Mouse (Mus musculus) heart, adult 18-20 months (tissue): Measurements from ENCODE around the gene Gucy2c. TPM values are rescaled to one million over a fixed set of nuclear protein-coding genes. Genes with fewer than 3 reads are reported as not detected.
"Not testable (repeated sequence)": the region's sequence is repeated elsewhere in the genome, so short reads cannot be mapped to it uniquely, and the experiment has no call there.

Experiments used
- DNase-seq, 2 experiments: peaks; one replicate each; pipeline ENCODE4 v3.0.0; 2021 to 2022; ENCODE audit warnings: mixed read lengths in 1 of 2
- total RNA-seq, 2 experiments: library from RNA; stranded (reverse); gene quantifications; 2 replicates each; pipeline ENCODE4 v1.2.3; 2021

Gene Gucy2c
- total RNA-seq, 2 experiments from 2014 or later, result not detected

DNA sequence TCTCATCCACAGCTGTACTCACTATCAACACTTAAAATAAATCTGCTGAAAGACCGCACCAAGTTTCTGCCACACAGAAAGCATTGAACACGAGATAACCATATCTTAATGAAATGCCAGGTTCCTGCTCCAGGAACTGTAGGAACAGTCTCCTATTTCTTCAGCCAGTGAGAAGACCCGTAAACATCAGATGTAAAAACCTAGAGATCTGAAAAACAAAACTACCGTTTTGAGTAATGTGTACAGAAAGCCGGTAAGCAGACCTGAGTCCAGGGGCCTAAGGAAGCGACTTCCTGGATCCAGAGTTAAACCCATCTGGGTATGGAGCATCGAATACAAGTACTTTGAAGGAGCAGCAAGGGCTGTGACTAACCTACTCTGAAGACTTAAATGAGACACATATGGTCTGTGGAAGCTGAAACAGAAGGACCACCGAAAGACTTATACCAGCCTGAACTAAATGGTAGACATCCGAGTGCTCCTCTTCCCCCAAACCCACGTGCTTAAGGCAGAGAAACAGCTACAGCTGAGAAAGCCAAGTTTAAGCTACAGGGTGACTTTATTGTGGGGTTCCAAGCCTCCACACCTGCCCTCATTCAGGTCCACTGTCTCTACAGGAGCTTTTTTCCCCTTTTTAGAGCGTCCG, 21.7 kb upstream of the Gucy2c start:
- no peak for DNase-seq

DNA sequence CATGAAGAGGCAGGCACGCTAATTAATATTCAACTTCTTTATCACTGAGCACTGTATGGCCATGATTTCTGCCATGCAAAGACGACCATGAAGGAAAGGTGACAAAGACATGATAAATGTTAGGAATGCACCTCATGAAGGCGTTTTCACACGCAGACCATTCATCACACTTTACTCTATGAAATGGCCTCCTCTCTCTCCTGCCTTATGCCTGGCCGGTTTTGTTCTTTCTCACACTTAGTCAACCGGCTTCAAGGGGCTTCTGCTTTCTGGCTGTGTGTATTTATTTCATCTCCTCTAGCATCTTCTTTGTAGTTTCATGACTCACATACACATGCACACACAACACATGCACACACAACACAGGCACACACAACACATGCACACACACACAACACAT, 19.7 kb upstream of the Gucy2c start:
- DNase-seq, result no peak

DNA sequence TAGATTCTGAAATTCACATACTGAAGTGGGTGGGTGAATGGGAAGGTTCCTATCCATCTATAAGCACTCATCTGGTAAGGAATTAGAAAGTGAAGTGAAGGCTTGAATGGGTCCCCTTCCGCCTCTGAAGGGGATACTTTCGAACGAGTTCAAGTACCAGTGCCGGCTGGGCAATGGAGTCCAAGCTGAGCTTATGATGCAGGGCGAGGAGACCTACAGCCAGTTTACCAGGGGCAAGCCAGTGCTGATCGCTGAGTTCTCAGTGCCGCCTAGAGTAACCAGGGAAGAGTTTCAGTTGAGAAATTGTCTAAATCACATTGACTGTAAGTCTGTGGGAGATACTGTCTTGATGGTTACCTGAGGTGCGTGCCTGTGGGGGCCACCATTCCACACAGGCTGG, 19.1 kb upstream of the Gucy2c start:
- no peak for DNase-seq

DNA sequence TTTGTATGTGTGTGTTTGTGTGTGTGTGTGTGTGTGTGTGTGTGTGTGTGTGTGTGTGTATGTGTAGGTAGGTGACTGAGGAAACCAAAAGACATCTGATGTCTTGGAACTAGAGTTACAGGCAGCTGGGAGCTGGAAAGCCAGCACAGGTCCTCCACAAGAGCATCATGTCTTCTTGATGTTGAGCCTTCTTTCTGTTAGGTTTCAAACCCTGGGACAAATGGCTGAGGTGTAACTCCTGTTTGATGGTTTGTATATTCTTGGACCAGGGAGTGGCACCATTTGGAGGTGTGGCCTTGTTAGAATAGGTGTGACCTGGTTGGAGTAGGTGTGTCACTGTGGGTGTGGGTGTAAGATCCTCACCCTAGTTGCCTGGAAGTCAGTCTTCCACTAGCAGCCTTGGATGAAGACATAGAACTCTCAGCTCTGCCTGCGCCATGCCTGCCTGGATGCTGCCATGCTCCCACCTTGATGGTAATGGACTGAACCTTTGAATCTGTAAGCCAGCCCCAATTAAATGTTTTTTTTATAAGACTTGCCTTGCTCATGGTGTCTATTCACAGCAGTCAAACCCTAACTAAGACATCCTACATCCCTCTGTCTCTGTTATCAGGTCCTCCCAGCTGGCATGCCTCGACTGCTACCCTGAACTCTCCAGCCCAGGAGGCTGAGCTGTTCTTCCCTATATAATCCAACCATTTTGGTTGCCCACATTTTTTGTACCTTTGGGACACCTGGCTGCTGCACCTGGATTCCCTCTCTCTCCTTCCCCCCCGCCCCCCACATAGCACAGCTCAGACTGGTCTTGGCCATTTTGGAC, 16.5 kb upstream of the Gucy2c start:
- DNase-seq, result not testable (repeated sequence)

DNA sequence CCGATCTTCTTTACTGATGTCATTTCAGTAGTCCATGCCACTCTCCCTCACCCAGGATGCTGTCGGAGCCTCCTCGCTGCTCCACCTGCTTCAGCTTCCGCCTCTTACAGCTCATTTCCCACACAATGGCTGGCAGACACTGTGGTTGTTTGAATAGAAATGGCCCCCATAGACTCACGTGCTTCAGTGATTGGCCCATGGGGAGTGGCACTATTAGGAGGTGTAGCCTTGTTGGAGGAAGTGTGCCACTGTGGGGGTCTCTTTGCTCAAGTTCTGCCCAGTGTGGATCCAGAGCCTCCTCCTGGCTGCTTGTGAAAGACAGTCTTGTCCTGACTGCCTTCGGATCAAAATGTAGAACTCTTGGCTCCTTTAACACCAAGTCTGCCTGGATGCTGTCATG, 14.3 kb upstream of the Gucy2c start:
- DNase-seq, result no peak

DNA sequence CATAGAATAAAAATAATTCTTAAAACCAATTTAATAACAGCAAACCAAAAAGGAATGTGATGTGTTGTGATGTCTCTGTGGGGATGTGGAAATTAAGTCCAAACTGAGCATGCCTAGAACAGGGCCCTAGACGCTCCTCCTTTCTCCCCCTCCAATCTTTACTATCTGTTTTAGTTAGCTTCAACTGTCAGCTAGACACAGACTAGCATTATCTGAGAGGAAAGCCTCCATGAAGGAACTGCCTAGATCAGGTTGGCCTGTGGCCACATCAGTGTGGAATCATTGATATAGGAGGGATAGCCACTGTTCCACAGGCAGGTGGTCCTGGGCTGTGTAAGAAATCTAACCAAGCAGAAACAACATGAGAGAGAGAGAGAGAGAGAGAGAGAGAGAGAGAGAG, 13.5 kb upstream of the Gucy2c start:
- DNase-seq, result no peak

DNA sequence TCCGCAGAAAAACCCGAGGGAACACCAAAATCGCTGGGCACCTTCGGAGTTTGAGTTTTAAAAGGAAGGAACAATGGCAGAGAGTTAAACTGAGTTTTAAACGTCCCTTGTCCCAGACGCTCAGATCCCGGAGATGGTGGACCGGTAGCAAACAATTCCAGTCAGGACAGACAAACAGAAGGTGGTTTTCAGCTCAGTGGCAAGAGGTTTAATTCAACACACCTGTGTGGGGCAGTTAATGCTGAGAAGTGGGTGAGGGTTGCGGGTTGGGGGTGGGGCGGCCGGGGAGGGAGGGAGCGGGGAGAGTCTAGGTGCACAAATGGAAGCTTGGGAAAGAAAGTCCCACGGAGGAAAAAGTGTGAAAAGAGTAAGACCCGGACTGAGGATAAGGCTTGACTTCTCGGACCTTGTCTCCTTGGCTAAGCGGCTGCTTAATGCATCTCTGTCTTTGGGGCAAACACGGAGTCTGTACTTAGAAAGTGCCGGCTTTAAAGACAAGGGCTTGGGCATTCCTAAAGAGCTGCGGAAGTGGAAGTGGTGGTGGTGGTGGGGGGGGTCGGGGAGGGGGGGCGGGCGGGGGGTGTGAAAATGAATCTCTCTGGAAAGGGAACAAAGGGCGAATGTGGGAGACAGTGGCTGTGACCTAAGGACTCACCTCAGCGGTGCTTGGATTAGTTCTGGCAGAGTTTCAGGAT, 12.4 kb upstream of the Gucy2c start:
- no peak for DNase-seq

DNA sequence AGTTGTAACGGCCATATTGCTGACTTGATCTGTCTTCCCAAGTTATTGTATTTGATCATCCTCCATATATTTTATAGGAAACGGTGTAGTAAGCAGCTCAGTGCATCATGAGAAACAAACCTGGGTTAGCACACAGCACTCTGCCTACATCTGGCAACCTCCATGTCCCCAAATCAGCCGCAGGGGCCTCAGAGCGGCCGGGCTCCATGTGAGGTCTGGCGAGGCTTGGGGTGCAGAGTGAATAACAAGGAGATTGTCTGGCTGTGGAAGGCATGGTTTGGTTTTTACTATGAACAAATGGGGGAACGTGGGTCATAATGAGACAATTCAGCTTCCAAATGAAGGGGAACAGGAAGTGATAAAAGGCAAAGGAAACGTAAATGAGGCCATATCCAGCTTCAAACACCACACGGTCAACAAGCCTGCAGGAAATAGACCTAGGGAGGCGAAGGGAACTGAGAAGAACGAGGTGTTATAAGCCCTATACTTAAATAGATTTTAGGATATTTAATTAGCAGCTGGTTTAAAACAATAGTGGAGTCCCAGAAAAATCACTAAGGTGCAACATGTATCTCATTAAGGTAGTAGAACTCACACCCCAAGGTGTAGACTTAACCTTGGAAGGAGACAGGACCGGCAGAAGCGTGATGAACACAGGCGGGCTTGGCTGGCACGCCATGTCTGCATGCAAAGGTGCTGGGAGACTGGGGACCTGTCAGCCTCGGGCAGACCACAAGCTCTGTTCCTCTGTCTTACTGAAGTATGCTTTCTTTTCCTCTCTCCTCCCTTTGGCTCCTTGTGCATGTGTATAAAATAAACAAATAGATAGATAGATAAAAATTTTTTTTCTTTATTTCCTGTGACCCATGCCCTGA, 11.6 kb upstream of the Gucy2c start:
- no peak for DNase-seq

DNA sequence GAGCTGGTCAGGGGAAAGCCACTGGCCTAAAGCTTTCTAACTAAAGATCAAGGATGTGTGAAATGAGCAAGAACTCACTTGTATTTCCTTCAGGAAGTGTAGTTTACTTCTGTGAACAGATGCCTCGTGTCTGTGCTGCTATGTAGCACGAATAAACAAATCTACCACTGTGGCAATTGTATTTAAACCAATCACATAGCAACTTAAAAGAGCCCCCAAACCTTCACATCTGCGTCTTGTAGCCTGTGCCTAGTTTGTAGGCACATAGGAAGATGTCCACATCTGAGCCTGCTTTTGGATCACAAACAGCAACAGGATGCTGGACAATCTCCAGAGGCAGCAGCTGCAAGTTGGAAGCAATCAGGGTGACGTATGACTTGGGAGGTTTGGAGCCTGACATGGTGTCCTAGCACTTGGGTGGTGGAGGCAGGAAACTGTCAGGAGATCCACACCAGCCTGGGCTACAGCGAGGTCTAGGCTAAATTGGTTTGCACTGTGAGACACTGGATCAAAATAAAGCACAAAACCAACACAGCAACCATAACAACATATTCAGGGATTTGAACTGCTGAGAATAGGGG, 7.9 kb upstream of the Gucy2c start:
- peak; percentile 84 to 86 for DNase-seq

DNA sequence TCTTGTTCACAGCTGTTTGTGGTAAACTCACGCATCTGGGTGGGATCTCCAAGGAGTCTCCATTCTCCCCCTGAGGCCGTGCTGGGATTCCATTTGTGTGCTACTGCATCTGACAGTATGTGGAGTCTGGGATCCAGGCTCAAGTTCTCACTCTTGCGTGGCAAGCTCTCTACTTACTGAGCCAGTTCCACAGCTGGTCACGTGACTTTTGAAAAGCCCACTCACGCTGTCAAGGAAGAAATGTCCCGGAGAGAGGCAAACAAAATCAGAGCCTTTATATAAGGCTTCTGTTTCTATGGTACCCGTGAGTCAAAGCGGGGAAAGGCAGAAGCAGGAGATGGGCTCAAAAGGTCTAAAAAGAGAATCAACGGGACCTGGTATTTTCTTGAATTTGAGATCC, 1.2 kb upstream of the Gucy2c start:
- DNase-seq, result no peak

DNA sequence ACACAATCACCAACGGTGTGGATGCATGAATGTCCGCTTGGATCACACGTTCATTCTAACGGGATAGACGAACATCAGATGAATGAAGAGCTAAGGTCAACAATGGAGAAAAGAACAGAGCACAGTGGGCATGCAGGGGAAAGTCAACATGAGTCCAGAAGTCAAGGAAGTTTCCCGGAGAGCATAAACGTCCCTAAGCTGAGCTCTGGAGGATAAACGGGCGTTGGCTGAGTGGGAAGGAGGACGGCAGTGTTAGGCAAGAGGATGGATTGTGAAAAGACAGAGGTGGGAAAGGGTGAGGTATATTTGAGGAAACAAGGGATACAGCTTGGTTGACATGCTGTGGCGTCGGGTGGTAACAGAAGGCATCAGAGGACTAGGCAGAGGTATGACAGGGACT, 581 bp upstream of the Gucy2c start:
- no peak for DNase-seq

DNA sequence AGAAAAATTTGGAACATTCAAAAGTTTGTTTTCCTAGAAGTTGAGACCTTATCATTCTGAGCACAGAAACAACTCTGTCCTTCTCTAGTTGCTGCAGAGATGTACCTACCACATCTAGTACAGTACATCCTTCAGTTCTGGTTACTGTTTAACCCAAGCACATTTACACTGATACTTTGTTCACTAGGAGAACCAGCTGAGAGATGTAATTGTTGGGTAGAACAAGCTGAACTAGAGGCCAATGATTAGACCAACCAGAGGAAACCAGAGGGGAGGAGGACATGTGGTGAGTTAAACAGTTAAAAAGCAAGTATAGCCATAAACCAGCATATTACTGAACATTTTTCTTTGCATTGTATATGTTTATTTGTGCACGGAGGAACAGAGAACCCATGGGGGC, 5.2 kb downstream of the Gucy2c start:
- no peak for DNase-seq

DNA sequence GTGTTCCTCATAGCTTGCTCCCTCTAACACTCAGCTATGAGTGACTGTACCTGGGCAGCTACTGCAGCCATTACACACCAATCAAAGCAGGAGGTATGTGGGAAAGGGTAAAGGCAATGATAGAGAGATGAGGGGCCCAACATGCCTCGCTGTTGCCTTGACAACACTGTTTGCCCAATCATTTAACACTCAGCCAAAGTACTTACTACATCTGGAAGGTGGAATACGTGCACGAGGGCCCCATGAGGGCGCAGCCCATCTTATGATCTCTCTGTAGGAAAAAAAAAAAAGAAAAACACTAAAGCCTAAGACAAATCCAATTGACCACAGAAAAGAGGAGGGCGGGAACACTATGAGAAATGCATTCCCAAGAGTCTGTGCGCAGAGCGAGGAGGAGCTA, 11.7 kb downstream of the Gucy2c start:
- DNase-seq, result no peak

DNA sequence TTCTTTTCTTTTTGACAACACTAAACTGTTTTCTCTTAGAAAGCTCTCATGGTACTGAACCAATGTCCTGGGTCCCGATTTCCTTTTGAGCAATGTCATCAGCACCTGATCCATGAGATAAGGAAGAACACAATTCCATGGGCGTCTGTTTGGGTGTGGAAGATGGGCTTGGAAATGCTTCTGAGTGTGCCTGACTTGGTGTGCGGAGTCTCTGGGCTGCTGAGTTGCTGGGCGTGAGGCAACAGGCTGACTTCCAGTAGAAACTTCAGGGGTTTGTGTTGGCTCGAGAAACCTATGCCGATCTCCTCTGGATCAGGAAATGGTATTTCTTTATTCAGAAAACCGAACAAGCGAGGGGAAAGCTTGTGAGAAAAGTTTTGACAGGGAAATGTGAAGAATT, 12.4 kb downstream of the Gucy2c start:
- peak in 1 of 2 experiments; percentile 4 for DNase-seq

DNA sequence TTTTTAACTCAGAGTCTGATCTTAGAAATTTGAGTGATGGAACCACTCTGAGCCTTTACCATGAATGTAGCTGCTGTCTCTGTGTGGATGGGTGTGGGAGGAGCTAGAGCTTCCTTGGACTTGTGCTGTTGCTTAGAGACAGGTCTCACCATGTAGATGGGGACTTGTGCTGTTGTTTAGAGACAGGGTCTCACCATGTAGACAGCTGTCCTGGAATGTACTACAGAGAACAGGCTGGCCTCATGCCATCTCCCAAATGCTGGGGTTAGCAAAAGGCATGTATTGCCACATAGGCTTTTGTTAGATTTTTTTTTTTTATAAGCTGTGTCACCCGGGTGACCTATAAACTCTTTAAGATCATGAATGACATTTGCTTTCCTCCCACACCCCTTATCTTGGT, 17.7 kb downstream of the Gucy2c start:
- DNase-seq, result no peak

DNA sequence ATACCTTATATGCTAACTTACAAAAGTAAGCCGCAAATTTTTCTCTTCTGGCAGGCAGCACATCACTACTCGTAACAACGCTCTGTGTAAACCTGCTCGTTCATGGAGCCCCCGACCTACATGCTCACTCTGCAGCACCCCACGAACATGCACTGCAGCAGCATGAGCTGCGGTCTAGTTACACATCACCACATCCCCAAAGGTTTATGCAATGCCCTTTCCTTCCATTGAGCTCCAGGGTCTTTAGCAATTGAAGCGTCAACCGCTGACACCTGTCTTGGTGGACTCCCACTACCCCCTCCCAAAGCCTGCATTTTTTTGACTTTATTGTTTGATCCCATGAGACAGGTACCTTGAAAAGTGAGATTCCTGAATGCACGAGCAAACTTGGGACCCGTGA, 31.0 kb downstream of the Gucy2c start:
- DNase-seq, result no peak

DNA sequence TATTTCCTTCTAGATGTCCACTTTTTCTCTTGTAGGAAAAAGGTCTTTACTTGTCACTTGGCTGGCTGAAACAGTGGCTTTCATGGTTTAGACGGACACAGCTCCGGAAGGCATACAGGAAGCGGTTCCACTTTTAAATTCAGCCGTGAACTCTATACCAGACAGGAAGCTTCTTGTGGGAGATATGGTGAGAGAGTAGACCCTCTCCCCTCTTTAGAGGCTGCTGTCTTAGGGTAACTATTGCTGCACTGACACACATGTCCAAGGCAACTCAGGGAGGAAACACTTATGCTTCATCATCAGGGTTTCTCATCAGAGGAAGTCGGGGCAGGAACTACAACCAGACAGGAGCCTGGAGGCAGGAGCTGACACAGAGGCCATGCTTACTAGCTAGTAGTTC, 36.0 kb downstream of the Gucy2c start:
- no peak for DNase-seq

DNA sequence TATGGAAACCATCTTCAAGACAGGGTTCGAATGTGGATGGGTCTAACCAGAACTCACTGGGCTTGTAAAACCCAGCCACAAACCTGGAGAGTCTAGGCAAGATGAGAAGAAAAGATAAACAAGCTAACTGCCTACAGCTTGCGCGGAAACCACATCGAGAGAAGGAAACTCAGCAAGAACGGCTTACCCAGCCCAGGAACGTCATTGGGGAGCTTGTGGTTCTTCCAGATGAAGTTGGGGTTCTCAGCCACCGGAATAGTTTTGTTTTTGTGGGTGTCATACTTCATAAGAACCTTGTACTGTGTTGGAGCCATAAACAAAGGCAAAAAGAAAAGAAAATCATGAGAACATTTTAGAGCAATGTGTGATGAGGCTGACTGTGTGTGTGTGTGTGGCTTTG, 37.8 kb downstream of the Gucy2c start:
- DNase-seq, result no peak

DNA sequence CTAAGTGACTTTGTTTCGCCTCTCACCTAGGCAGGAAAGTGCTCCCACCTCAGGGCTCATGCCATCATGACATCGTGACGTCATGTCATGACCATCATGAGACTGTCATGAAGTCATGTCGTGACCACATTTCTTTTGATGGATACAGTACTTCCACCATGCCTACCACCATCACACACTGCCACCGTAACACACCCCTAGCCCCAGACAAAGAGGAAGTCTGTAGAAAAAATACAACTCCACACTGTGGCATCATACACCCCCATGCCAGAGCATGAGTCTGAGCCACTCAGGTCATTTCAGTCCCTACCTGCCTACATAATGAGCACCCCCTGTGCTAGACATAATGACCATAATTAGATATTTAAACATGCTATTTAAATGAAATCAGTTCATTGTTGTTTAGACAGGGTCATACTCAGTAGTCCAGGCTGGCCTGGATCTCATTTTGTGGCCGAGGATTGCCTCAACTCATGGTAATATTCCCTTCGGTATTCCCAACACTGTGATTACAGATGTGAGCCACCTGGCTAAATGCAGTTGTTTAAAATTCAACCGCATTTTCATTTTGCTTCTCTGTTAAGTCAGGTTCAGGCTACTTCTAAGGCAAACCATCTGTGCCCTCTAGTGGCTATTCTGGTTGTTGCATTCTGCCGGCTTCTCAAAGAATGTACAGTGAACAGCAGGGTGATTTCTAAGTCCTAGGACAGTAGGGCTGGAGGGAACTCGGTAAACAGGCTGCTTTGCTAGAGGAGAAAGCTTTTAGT, 39.0 kb downstream of the Gucy2c start:
- peak; percentile 77 to 92 for DNase-seq

DNA sequence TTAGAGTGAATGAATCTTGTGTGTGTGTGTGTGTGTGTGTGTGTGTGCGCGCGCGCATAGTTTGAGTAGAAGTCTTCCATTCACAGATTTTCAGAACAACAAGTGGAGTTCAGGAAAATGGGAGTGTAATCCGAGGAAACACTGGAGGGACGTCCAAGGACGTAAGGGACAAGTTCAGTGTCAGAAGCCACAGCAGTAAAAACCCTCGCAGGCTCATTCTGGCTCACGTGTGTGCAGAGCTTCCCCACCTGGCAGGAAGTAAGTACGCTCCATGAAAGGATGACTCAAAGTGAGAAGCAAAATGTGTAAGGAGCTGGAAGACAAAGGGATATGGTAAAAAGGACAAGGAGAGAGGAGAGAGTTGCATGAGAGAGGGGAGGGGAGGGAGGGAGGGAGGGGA, 40.3 kb downstream of the Gucy2c start:
- DNase-seq, result no peak

DNA sequence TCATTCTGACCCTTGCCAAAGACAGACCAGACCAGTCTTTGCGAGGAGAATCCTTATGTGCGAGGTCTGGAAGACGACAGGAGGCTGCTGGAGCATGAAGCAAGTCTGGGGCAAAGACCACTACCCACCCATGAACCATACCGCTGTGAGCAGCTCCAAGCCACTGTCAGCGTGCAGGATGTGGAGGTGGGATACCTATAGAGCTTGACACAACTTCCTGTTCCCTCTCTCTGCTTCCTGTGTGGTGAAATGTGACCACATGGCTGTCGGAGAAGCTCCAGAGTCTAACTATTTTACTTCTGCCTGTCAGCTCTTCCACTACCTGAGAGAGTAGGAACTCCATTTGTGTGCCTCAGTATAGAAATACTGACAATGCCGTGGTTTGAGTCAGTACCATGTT, 45.8 kb downstream of the Gucy2c start:
- no peak for DNase-seq
